Mouse (Mus musculus): ENCODE results near the gene Alg9.
A peak's percentile ranks its signal among the peaks of the same experiment; 100 is the strongest.

Gene Alg9

DNA sequence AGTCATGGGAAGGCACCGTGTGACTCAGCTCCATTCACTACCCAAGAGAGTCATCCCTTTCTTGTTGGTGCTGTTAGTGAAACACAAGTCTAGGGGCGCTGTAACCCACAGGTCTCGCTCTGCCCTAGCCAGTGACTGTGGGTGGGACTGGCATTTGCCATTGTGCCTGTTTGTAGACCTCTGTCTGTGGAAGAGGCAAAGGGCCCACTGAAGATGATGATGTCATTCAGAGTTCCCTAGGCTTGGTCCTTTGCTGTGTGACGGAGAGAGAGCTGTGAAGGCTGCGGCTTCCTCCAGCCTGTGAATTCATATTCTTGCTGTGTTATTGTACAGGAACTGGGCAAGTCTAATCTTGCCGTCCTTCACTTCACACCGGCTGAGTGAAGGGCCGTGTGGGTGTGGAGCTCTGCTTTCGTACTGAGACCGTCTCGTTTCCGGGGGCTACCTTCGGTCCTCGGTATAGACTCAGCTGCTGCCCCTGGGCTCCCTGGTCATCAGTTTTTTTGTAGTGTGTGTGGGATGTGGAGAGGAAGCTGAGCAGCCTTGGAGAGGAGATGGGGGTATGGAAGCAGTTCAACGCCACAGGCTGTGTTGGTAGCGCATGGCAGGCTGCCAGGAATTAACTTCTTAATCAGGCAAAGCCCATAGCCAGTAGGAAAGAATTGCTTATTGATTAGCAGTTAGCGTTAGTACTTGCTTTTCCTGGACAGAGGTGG lies 78.0 kb downstream of the Alg9 start:
- no peak for DNase-seq (ENCODE audit: low spot score in 2 of 2)

- no peak for DNase-seq (ENCODE audit: low spot score in 2 of 2)
These were observed 79.6 kb downstream of the Alg9 start for GRCm38 (mm10) chr9:50854376-50854775.

DNA sequence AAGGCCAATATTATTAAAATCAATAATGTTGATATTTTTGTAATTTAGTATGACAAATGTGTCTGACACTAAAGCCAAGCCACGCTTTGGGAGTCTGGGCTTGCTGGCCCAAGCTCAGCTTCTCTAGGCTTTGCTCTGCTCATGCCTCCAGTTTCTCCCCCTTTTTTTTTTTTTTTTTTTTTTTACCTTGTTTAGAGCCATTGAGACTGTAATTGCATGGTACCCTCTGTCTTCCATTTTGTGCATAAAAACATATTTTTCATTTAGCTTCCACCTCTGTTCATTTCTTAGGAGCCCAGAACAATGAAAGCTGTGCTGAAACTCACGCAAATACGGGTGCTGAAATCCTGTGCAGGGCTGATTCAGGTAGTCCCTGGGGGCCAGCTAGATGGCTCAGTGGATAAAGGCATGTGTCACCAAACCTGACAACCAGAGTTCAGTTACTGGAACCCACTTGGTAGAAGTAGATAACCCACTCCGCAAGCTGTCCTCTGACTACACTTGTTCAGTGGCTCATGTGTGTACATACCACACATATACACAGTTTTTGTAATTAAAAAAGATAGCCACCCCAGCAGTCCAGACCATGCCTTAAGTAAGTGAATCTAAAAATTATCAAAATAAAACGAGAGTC lies 80.4 kb downstream of the Alg9 start:
- no peak for DNase-seq (ENCODE audit: low spot score in 2 of 2)

GRCm38 (mm10) chr9:50855780-50856179 lies 81.0 kb downstream of the Alg9 start:
- no peak for DNase-seq (ENCODE audit: low spot score in 2 of 2)

DNA sequence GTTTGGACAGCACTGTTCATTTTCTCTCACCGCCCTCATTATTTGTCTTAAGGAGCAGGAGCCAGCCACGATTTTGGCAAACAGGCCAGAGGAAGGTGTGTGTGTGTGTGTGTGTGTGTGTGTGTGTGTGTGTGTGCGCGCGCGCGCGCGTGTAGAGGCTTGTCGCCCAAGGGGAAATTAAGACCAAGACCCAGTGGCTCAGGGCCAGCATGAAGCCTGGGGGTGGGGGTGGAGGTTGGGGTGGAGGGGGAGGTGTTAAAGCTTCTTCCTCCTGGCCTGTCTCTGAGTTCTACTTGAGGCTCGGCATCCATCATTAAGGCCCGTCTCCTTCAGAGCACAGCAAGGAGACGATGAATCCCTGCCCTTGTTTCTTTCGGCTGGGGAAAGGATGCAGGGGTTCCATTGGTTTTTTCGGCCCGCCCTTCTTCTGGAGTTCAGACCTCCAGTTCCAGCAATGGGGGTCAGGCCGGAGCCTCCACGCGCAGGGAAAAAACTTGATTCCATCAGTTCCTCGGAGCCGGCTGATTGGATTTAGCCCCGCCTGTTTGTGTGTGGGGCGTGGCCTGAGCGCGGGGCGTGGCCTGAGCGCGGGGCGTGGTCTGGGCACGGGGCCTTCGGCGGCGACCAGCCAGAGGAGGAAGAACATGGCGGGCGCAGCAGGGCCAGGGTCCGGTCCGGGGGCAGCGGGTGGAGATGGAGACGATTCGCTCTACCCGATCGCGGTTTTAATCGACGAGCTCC lies 81.7 kb downstream of the Alg9 start:
- DNase-seq (ENCODE audit: low spot score in 2 of 2) = peak; percentile 95

DNA sequence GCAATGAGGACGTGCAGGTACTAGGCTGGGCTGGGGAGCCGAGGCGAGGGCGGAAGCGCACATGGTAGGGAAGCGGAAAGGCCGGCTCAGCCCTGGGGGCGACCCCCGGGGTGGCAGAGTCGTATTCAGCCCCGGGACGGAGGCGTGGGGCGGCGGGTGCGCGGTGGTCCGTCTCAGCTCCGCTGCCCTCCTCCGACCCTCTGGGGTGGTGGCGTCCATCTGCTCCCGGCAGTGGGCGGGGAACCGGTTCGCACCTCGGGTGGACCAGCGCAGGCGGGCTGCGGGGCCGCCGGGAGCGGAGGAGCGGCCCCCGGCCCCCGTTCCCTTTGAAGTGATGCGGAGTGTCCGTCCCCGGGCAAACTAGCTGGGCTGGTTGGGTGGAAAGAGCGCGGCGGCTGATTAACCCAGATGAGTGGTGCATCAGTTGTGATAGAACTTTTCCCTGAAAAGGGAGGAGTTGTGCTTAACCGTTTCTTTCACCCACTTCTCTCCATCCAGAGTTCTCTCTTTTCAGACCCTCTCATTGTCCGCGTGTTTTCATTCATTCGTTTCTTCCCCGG lies 82.3 kb downstream of the Alg9 start:
- peak in 1 of 2 experiments; percentile 29 for DNase-seq (ENCODE audit: low spot score in 2 of 2)

DNA sequence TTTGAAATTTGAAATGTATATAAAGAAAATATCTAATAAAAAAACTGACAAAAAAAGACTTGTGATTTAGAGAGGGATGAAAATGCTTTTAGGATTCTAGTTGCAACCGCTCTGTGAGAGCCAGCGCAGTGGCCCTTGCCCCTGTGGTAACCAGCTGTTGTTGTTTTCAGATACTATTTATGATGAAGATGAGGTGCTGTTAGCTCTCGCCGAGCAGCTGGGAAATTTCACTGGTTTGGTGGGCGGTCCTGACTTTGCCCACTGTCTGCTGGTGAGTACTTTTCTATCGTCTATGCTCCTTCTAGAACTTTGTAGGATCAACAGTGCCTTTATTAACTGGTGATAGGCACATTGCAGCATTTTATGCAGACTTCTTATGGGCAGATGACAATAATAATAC lies 83.9 kb downstream of the Alg9 start:
- DNase-seq (ENCODE audit: low spot score in 2 of 2) = no peak

DNA sequence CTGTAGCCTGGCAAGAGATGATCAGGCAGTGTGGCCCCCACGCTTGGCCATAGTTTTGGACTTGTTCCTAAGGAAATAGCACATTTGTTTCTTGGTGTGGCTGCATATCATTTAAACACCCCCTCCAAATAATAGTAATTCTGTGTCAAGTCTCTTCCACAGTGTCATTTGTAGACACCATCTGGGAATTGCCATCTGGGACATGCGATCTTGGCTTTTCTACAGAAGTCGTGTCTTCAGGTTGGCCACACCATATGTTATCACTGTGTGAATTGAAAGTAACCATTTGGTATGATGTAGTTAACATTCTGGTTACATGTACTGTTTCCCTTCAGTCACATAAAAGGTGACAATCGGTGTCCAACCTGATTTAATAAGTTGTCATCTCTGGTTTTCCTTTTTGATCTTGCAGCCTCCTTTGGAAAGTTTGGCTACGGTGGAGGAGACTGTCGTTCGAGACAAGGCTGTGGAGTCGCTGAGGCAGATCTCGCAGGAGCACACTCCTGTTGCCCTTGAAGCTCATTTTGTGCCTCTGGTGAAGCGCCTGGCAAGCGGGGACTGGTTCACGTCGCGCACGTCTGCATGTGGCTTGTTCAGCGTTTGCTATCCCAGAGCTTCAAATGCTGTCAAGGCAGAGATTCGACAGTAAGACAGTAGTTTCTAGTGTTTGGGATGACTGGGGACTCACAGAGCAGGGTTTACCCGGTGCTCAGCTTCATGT lies 86.5 kb downstream of the Alg9 start:
- DNase-seq (ENCODE audit: low spot score in 2 of 2) = no peak

- DNase-seq (ENCODE audit: low spot score in 2 of 2) = no peak
These were observed 89.0 kb downstream of the Alg9 start for GRCm38 (mm10) chr9:50863824-50864223.

- DNase-seq (ENCODE audit: low spot score in 2 of 2) = no peak
These were observed 90.1 kb downstream of the Alg9 start for GRCm38 (mm10) chr9:50864877-50865276.

- DNase-seq (ENCODE audit: low spot score in 2 of 2) = no peak
These were observed 91.0 kb downstream of the Alg9 start for GRCm38 (mm10) chr9:50865803-50866202.

GRCm38 (mm10) chr9:50867015-50867414 lies 92.2 kb downstream of the Alg9 start:
- DNase-seq (ENCODE audit: low spot score in 2 of 2) = no peak

DNA sequence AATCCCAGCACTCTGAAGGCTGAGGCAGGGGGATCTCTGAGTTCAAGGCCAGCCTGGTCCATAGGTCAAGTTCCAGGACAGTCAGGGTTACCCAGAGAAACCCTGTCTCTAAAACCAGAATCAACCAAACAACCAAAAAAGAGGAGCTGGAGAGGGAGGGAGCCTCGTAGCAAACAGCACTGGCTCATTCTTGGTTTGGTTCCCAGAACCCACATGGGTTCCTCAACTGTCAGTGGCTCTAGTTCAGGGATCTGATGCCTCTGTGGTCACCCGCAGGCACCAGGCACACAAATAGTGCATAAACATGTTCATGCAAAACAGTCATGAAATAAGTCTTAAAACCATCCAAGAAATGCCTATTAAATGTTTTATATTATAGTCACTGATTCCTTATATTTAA lies 93.4 kb downstream of the Alg9 start:
- no peak for DNase-seq (ENCODE audit: low spot score in 2 of 2)

DNA sequence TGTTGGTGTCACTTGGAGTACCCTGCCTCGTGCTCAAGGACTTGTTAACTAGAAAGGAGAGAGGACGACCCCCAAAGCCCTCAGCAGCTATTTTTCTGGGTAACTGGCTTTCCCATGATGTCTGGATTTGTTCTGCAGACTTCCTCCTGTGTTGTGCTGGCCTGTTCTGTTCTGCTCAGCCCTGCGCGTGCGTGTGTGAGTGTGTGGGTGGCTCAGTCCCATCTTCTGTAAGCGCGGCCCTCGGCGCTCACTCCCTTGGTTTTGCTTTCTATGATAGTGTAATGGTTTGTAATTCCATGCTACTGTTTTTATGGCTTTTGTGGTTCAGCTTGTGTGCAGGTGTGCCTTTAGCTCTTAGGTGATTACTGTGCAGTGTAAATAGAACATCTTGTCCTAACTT lies 98.4 kb downstream of the Alg9 start:
- no peak for DNase-seq (ENCODE audit: low spot score in 2 of 2)

GRCm38 (mm10) chr9:50874031-50874430 lies 99.2 kb downstream of the Alg9 start:
- DNase-seq (ENCODE audit: low spot score in 2 of 2) = no peak

DNA sequence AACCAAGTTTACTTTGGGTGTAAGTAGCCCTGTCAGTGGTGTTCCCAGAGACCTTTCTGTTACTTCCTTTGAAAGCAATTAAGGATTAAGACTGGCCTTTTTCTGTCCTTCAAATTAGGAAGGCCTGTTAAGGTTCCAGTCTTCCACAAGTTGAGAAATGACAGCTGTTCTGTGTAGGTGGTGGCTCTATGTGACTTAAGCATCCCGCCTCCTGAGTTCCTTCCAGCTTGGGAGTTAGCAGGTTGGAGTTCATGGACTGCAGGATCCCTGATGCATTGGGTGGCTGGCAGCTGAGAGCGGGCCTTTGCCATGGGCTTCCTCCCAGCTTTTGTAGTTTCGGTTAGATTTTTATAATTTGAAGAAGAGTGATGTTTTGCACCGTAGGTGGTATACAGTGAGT lies 100.7 kb downstream of the Alg9 start:
- no peak for DNase-seq (ENCODE audit: low spot score in 2 of 2)

DNA sequence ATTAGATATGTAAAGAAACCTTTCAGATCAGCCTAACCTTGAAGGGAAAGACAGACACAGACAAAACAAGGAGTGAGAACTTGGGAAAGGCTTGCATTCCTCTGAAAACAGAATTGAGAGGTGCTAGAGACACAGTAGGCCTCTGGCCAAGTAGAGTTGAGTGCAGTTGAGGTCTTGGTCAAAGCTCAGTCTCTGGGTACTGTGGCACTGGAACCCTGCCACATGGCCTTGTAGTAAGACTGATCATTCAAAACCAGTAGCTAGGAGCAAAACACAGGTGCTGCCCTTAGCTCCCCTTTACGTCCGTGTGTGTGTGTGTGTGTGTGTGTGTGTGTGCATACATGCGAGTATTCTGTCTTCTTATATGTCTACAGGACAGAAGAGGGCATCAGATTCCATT lies 101.5 kb downstream of the Alg9 start:
- DNase-seq (ENCODE audit: low spot score in 2 of 2) = no peak

GRCm38 (mm10) chr9:50877431-50877830 lies 102.6 kb downstream of the Alg9 start:
- DNase-seq (ENCODE audit: low spot score in 2 of 2) = no peak

GRCm38 (mm10) chr9:50882183-50882582 lies 107.4 kb downstream of the Alg9 start:
- DNase-seq (ENCODE audit: low spot score in 2 of 2) = no peak

- DNase-seq (ENCODE audit: low spot score in 2 of 2) = no peak
These were observed 109.3 kb downstream of the Alg9 start for GRCm38 (mm10) chr9:50884093-50884492.

DNA sequence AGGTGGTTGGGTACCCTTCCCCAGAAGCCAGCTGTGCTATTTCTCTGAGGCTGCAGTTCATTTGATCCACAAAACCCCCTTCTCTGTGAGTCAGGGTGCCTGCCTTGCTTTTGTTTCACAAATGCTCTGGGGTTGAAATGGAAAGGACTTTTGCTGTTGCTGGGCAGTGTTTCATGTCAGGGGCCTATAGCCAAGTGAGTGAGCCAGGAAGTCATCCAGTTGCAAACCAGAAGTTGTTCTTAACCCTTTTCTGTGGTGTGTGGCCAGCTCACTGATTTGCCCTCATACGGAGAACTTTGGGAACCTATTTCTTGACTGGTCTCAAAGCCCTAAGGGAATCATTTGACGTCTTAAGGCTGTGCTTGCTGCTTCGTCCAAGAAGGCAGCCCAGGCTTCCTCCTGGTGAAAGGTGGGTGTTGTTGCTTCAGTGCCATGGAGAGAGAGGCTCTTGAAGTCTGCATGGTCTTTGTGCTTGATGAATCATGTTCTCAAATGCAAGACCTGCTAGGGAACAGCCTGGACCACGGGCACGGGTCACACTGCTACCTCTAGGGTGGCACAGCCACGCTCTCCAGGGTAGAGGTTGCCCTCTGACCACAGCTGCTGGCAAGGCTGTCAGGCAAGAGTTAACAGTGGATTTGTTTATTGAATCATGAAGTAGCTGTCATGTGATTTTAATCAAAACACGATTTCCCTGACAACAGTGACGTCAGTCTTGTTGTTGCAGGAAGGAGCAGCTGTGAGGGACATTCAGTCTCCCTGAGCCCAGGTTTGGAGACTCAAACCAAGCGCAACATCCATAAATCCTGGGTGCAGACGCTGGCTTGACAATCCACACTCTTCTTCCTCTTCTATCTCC lies 110.2 kb downstream of the Alg9 start:
- no peak for DNase-seq (ENCODE audit: low spot score in 2 of 2)
